Mouse (Mus musculus): ENCODE data around the gene Btbd35f30.
"Not testable (repeated sequence)": the region's sequence is repeated elsewhere in the genome, so short reads cannot be mapped to it uniquely, and the experiment has no call there.

The Btbd35f30 gene

DNA sequence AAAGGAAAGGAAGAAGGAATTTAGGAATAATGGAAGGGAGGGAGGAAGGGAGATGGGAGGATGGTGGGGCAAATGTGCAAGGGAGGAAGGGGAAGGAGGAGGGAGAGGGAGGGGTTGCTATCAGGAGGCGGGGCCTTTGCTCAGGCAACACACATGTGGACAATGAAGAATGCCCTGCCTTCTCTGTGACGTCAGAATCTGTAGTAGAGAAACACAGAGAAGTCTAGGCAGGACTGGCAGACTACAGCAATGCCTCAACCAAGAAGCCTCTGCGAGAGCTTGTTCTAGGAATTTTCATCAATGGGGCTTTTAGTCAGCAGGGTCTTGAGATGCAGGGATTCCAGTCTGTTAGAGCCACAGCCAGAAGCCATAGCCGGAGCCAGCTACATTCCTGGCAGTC is at the start of gene Btbd35f30:
TSS of gene Btbd35f30 (plus strand) at position 301 of the 400 bp plus-strand sequence.
- not testable (repeated sequence) for DNase-seq (ENCODE audit: low read depth)

DNA sequence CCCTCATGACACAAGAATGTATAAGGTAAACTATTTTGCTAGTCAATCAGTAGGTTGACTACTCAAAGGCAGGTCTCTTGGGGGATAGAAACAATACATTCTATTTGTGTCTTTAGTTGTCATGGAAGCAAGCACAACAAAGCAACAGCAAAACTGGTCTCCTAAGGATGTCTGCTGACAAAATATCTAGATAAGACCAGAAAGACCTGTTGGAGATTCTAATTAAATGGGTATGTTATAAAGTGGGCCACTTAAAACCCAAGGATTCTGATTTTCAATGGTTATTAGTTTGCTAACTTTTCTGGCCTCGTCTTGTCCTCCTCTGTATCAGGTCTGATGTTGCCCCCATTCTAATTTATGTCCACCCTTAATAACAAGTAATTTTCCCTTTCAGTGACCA is 47.0 kb downstream of the Btbd35f30 start, which contains the start of gene Gm21789:
TSS of gene Gm21789 (plus strand) at position 301 of the 400 bp plus-strand sequence.
- not testable (repeated sequence) for DNase-seq (ENCODE audit: low read depth)
